Mouse (Mus musculus): ENCODE results near the gene Zfp750.

Zfp750 gene

DNA sequence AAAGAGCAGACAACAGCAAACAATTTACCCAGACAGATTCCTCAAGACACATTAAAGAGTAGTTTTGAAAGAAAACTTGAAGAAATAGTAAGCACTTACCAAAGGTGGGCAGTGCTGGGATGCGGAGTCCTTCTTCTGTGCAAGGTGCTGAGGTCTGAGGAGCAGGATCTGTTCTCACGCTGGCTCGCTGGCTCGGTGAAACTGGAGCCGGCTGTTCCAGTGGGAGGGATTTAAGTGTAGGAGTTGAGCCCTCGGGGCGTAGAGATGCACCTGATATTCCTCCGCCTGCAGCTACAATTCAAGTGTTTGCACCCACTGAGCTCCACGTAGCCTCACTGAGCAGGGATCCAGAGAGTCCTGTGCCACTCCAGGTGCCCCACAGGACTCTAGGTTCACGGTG lies at the start of gene Zfp750:
Gene Zfp750 (minus strand): TSS at position 203 of the 400 bp plus-strand sequence.
- DNase-seq, result no peak

DNA sequence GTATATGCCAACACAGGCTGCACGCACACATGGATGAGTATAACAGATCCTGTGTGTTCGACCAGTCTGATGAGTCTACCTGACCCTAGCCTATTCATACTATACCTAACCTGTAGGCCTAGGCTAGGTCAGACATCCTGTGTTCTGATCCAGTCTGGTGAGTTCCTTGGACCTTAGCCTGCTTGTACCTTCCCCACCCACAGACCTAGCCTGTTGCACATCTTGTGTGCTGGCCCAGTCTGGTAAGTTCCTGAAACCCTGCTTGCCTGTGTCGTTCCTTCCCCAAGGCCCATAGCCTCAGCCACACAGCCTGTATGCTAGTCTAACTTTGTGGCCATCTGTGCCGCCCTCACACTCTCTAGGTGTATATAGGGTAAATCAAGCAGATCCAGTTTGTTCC lies 45.1 kb upstream of the Zfp750 start:
- DNase-seq, result no peak

DNA sequence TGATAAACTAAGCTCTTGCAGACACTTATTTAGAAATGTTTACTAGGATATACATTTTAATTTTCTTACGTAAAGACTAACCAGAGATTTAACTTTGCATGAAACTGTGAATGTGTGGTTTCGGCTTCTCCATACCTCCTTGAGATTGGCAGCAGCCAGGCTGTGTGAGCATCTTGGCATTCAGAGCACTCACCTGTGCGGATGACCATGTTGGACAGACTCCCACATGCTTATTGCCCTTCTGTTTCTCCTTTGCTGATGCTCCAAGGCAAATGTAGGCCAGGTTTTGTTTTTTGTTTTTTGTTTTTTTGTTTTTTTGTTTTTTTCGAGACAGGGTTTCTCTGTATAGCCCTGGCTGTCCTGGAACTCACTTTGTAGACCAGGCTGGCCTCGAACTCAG lies 44.2 kb upstream of the Zfp750 start:
- no peak for DNase-seq

DNA sequence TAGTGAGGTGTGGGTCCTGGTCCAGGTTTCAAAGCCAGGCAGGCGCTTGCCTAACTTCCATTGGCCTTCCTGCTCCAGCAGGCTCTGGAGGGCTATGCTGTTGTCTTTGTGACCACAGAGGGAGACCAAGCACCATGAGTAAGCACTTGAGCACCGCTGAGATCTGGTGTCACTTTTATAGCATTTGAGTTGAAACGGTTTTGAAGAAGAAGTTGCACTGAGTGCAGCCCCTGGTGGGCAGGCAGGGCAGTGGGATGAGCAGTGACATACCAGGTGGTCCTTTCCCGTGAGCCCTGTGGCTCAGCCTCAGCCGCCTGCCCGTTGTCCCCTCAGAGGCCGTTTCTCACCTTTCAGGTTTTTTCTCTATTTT lies 41.1 kb upstream of the Zfp750 start:
- DNase-seq, result peak; percentile 64 to 76

DNA sequence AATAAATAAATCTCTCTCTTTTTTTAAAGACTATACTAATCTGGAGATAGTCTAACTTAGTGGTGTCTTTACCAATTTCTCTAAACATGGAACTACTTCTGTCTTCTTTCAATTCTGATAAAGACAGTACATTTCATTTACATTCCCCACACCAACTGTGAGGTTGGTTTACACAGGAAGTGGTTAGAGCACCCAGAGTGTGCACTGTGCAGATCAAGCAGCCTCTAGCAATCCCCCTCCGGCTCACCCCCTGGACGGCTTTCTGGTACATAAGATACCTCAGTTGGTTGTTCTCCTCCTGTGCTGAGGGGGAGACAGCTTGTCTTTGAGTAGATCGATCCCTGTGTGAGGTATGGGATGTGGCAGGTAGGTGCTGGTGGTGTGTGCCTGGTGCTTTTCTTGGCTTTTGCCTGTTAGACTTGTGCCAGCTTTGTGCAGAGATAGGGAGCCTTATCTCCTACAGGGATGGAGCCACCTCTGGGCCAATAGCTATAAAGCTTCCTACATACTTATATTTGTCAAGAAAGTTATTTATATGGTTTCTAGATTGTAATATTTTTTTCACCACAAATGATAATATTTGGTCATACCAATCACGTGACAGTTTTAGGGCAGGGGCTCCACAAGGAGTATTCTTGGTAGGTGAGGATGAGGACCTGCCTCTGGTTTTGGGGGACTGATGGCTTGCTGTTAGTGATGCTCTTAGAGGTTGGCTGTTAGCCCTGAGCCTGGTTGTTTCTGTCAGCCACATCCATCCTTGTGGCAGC lies 40.6 kb upstream of the Zfp750 start:
- DNase-seq, result peak; percentile 76 to 84

DNA sequence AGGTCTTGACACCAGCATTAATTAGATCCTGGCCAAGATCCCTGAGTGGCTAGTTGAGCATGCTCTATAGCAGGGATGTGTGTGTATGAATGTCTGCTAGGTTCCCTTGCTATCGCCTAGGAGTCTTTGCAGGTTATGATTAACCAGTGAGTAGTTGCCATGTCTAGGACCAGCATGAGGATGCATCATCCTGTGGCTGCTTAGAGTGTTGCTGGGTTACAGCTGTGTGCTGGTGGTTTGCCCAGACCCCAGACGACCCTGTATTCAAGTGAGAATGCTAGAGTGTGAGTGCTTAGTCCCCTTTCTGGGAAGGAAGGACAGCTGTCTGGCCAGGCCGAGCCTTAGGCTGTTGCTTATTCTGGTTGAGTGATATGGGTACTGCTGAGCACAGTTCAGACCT lies 39.4 kb upstream of the Zfp750 start:
- no peak for DNase-seq

DNA sequence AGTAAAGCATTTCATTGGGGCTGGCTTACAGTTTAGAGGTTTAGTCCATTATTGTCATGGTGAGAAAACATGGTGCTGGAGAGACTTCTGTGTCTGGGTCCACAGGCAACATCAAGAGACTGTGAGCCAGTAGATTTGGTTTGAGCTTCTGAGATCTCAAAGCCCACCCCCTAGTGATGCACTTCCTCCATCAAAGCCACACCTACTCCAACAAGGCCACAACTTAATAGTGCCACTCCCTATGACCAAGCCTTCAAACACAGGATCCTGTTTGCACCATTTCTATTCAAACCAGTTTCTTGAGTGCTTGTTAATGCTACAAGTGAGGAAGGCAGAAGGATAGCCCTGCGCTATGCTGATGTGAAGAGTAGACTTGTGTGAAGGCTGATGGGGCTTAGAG lies 38.8 kb upstream of the Zfp750 start:
- DNase-seq, result no peak

DNA sequence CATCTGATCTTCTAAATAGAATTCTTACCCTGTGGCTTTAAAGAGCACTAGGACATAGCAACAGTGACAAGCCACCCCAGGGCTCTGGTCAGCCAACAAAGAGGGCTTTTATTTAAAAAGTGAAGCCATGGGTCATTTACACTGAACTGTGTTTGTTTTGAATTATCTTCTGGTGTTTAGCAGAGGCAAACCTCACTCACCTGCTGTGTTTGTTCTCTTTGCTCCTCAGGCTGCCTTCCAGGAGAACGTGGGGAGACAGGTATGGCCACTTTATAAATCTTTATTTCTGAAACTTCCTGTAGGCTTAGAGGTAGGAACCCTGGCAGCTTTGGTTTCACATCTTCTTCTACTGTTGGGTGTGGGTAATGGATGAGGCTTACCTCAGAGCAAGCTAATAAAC lies 37.6 kb upstream of the Zfp750 start:
- no peak for DNase-seq

DNA sequence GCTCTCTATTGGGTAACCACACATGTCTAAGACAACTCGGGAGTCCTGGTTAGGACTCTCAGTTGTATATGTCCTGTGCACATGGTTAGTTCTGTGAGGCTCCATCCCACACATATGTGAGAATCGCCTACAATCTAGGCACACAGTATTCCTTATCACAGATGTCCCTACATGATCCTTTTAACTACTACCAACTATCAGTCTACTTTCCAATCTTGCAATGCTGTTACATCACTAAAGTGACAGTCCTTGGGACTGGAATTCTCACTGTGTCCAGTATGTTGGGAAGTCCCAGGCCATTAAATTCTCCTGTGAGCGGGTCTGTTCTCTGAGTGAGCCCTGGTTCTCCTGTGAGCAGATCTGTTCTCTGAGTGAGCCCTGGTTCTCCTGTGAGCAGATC lies 34.3 kb upstream of the Zfp750 start:
- no peak for DNase-seq

DNA sequence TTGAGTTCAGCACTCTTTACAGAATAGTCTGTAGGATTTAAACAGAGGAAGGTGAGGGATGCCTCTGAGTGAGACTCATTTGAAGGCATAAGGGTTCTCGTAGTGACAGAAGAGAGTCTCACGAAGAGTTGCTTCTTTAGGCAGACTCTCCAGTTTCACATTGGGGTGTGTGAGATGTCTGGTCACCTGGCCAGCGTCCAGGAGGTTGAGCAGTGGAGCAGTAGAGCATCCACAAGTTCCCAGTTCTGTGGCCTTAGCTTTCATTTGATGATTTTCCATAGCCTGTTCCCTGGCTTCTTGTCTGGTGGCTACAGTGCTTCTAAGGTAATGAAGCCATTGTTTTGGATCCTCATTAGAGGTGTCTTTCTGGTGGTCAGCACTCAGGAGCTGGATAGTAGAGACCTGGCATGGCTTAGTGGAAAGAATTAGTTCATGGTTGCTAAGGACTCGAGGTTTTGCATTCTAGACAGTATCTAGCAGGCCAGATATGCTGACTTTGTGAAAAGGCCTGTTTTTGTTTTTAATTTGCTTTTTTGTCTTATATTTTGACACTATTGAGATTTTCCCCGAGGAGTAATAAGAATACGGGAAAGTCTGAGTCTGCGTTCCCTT lies 33.8 kb upstream of the Zfp750 start:
- no peak for DNase-seq

DNA sequence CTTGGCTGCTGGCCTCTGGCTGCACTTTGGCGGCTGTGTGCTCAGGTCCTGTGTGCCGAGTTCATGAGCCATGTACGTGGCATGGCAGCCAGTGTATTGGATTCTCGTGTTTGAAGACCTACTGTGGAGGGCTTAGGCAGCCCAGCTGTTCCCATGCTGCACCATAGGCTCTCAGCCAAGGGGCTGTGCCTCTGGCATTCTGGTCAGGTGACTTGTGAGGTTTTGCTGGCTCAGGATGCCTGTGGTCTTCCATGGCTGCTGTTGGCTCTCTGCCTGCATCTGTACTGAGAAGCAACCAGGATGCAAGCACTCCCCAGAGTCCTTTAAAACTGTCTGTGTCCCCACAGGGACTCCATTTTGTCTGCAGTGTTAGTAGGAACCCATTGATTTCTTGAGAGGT lies 33.0 kb upstream of the Zfp750 start:
- DNase-seq, result no peak

DNA sequence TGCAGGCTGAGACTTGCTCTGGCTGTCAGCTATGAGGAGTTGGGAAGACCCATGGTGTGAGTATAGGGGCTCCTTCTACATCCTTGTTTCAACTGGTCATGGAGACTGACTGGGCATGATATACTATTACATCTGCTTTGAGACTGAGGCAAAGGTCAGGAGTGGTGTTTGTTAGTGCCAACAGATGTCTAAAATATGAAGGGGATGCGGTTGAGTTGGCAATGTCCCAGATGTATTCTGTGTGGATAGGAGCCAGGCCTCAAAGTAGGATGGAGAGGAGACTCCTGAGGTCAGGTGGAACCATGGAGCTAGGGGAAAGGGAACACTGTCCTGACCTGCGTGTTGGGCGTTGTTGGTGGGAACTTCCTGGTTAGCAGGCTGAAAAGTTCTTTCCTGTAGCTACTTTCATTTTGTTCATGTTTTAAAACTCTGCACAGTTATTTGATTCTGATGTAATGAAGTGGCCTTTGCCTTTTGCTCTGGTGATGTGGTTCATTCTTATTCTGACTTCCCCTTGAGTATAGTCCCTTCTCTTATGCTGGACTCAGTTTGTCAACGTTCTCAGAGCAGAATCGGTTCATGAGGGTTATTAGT lies 32.2 kb upstream of the Zfp750 start:
- DNase-seq, result no peak

DNA sequence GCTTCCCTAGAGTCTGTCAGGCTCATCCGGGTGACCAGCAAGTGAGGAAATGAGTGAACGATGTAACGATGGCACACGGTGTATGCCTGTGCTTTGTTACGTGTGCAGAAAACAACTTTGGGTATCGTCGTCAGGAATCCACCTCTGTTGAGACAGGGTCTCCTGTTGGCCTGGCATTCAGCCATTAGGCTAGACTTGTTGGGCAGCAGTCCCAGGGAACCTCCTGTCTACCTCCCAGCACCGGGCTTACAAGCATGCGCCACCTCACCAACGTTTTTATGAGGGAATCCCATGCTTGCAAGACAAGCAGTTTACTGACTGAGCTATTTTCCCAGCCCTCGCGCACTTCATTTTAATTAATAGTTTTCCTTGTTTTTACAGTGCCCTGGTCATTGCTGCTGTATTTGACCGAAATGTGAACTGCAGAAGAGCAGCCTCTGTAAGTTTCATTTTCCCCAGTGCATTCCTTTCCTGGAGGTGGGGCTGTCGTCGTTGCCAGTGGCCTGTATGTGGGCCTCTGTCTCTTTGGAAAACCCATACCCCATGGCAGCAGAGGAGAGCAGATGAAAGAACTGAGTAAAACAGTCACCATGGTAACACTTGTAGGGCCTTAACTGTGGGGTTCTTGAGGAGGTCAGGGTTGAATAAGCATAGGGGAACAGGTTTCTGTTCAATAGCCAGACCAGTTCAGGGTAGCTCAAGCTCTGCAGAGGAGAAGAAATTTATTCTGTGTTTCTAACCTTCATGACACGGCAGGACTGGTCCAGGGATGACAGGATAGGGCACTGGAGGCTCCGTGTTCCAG lies 30.9 kb upstream of the Zfp750 start:
- DNase-seq, result no peak

DNA sequence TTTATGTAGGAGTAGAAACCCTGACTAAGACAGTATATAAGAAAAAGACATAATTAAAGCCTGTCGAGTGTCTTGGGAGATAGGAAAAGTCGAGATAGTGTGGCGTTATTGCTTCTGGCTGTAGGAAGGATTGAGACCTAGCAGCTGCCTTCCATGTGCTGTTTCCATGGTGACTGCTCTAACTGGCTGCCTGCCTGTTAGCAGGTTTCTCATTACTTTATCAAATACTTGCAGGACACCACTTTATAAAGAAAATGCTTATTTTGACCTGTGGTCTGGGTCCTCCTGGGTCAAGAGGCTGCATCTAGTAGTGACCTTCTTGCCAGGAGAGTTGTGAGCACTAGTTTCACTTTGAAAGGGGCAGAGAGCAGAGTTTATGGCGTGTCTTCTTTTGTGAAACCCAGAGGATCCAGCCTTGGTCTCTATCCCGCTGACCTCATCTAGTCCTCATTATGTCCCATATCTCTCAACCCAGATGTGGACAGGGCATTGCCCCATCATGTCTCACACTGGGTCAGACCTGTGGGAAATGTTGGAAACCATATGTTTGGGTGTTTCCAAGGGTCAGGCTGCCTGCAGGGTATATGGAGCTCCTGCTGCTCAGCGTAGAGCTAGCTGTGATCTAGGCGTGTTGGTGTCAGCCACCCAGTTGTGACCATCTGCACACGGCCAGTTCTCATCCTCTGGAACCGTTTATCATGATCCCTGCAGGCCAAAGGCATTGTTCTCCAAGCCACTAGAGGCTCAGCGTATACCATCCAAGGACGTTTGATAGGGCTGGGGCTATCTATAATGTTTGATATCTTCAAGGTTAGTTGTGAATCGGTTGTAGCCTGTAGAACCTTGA lies 30.1 kb upstream of the Zfp750 start:
- no peak for DNase-seq

DNA sequence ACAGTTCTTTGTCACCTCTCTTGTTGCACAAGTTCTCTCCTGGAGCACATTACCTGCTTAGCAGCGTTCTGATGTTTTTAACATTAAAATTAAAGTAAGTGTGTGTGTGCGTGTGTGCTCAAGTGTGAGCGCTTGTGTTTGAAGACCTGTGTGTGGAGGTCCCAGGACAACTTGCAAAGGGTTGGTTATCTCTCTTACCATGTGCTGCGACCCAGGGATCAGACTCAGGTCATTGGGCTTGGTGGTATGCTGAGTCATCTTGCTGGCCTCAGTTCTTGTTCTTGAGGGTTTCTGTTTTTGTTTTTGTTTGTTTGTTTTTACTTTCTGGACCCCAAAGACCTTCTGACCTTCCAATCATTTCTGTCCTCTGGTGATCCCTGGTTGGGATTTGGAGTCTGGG lies 28.8 kb upstream of the Zfp750 start:
- DNase-seq, result no peak

DNA sequence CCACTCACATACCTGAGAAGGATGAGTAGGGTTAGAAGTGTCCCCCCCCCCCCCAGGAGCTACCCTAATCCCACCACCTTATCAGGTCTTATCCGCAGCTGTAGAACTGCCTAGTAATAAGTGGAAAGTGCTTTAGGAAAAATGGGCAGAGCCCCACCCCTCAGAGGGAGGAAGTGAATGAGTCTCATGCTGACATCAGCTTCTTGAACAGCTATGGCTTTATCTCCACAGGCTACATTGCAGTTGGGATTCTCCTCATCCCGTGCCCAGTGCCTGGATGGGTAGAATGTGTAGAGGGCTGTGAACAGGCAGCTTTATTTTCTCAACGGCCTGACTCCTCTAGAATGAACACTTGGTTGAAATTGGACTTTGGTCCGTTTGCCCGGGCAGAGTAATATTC lies 28.1 kb upstream of the Zfp750 start:
- DNase-seq, result no peak

DNA sequence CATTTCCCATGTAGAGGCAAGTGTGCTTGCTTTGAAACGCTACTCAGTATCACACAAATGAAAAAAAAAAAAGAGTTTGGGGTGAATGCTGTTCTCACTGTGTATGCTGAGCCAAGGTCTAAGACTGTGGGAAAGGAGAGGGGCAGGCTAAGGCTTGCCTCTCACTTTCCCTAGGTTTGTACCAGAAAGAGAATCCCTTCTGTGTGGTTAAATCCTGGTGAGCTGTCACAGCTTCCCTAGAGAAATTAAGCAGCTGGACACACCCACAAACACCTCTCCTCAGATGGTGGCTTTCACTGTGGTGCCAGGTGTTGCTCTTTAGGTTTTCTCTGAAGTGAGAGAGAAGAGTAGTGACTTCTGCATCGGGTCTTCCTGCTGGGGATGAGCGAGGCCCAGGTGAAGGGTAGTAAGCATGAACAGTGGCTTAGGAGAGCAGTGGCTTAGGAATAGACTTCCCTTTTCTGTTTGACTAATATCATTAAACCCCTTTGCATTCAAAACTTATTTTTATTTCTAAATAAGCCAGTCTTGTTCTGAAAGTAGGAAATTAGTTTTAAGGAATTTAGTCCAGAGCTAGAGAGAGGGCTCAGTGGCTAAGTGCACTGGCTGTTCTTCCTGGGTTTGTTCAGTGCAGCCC lies 26.4 kb upstream of the Zfp750 start:
- DNase-seq, result no peak

DNA sequence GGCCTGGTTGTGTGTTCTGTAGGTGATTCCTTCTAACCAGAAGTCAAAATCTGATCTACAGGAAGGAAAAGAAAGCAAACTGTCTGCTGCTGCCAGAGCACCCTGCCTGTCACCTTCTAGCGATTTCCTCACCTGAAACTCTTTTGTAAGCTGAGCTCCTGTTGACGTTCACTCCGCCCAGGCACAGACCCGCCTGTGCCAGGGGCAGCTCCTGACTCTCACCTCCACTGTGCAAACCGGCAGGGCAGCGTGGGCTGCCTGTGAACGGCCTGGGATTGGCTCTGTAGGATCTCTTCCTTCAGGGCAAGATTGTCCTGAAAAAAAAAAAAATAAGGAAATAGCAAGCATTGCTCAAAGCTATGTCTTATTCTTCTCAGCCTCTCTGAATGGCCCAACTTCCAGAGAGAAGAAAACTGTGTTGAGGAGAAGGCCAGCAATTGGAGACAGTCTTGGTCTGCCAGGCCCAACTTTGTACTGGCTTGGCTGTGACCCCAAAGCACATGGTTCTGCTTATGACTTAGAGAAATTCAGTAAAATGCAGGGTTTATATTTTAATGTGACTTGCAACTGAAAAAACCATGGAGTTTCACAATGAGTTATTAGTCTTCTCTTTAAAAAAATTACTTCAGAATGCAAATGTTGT lies 25.7 kb upstream of the Zfp750 start:
- DNase-seq, result no peak

DNA sequence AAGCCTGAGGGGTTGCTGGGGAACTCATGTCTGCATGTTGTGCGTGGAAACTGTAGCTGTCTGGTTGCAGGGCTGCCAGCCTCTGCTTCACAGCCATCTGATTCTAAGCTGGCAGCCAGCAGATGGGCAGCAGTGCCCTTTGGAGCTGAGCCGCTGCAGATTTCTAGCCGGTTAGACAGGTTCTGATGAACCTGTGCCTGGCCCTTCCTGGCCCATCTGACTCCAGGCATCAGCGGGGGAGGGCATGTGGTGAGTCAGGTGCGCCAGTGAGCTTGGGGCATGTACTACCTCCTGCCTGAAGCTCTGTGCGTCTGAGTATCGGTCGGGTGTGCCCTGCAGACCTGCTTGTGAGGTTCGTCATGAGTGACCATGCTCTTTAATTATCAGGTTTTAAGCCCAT lies 24.8 kb upstream of the Zfp750 start:
- DNase-seq, result no peak

DNA sequence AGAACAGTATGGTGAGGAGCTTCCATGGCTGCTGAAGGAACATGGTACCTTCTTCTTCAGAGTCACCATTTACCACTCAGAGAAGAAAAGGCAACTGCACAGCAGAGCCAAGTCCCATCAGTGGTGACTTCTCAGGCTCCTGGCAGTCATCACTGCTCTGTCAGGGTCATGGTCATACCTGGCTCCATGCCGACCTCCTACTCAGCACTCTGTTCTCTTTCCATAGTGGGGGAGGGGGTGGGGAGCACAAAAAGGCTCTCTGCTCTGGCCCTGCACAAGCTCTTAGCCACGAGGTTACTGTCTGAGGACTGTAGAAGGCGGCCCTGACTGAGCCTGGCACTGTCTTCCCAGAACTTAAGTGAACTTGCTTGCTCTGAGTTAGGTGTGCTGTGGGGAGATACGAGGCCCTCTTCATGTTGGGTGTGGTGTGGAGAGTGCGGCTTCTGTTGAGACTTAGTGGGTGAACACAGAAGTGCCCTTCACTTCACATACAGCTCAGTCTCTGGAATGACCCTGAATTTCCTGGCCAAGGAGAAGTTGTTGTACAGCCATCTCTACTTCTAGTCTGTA lies 24.2 kb upstream of the Zfp750 start:
- no peak for DNase-seq

DNA sequence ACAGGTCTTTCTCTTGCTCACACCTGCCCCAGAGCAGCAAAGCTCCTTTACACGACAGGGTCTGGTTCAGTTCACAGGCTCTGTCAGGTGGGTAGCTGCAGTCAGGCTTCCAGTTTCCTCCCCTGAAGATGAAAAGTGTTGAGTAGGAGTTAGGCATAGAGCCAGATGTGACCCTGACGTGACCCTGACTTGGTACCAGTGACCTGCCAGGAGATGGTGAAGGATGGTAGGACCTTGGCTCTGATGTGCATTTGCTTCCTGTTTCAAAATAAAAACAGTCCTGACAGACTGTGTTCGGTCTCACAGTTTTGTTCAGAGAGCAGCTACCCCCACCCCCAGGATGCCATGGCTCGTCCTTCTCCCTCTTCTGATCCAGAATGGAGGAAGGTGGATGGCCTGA lies 23.3 kb upstream of the Zfp750 start:
- no peak for DNase-seq
